Mouse (Mus musculus): ENCODE data around the gene Klk1b9.

DNA sequence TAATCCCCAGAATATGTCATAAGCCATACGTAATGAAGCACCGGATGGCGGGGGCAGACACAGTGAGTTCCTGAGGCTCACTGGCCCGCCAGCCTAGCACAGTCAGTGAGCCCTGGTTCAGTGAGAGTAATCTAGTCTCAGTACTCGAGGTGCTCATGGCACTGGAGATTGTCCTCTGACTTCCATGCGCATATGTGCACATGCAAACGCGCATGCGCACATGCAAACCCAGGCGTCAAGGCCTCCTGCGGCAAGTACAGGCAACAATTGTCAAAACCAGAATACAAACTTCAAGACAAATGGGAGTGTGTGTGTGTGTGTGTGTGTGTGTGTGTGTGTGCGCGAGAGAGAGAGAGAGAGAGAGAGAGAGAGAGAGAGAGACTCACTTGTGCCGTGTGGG is 39.3 kb upstream of the Klk1b9 start:
- TF ChIP-seq CTCF (IDR thresholded peaks at IDR 0.05): no peak
- TF ChIP-seq EP300 (IDR thresholded peaks at IDR 0.05): no peak

Measured in lung, postnatal 0 days (tissue).